Mouse (Mus musculus) kidney, adult 2 months (tissue): ENCODE measurements around the gene Vmn1r210. TPM values are rescaled to one million over a fixed set of nuclear protein-coding genes. Genes with fewer than 3 reads are reported as not detected.
"Not testable (repeated sequence)": the region's sequence is repeated elsewhere in the genome, so short reads cannot be mapped to it uniquely, and the experiment has no call there.

Experiments used
- DNase-seq: peaks from one replicate; pipeline ENCODE4 v3.0.0; 2021
- H3K27ac ChIP-seq: fragments of 200-500 bp; 2 replicates; pipeline ENCODE4 v1.5.1; 2012; ENCODE audit warnings: low read depth, low read length, control low read depth, inconsistent platforms; ENCODE audit not compliant: insufficient read depth
- H3K27me3 ChIP-seq: fragments of 200-500 bp; replicated peaks from 2 replicates; pipeline ENCODE4 v1.6.1; 2012; ENCODE audit warnings: mild to moderate bottlenecking, moderate library complexity, low read length, inconsistent platforms; ENCODE audit not compliant: control insufficient read depth, insufficient read depth
- H3K36me3 ChIP-seq: fragments of 200-500 bp; 2 replicates; pipeline ENCODE4 v1.6.1; 2012; ENCODE audit warnings: mild to moderate bottlenecking, moderate library complexity, low read length, inconsistent platforms; ENCODE audit not compliant: control insufficient read depth, insufficient read depth
- H3K4me1 ChIP-seq: fragments of 200-500 bp; 2 replicates; pipeline ENCODE4 v1.6.1; 2011; ENCODE audit warnings: low read length; ENCODE audit not compliant: control insufficient read depth, insufficient read depth
- H3K4me3 ChIP-seq: fragments of 200-500 bp; 2 replicates; pipeline ENCODE4 v1.5.1; 2011; ENCODE audit warnings: mild to moderate bottlenecking, low read depth, low read length, control low read depth; ENCODE audit not compliant: insufficient read depth
- CTCF ChIP-seq: fragments of 200-500 bp; conservative IDR thresholded peaks from 2 replicates; pipeline ENCODE4 v1.5.1; 2011; ENCODE audit warnings: low read depth, mild to moderate bottlenecking, control low read depth, low read length, moderate library complexity, mixed read lengths; ENCODE audit not compliant: insufficient read depth, insufficient read length
- POLR2A ChIP-seq: fragments of 200-500 bp; IDR thresholded peaks from one replicate; pipeline ENCODE4 v1.6.1; 2011; ENCODE audit warnings: low read depth, low read length, control low read depth
- WGBS: fragments of 180-500 bp; shearing (Covaris S2); methylation state at CpG from one replicate; pipeline ENCODE4 v1.1.7; 2018; 5-methylcytosine and 5-hydroxymethylcytosine counted together
- polyA plus RNA-seq: library from polyadenylated mRNA; depleted of rRNA; stranded (reverse); fragments of >200 nt; gene quantifications from 2 replicates; pipeline ENCODE4 v1.2.3, GENCODE M21; 2012; rRNA removed

The Vmn1r210 gene
- not detected in 2 replicates for polyA plus RNA-seq

DNA sequence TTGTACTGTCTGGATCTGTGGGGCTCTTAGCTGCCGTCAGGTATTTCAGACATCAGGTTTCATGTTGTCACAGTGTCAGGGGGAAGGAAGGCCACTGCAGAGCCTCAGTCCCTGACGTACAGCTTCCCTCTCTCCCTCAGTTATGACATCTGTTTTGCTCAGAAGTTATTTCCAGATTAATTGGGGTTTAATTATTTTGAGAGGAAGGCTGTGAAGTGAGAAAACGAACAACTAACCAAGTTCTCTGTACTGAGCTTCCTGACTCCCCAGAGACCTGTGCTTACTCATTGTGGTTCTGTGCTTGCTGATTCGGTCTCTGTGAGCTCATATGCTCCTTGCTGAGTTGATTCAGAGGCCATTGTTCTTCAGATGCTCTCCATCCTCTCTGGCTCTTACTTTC is at the start of gene Vmn1r210:
Gene Vmn1r210 (minus strand): TSS at position 101 of the 400 bp plus-strand sequence.
- no peak for DNase-seq
- WGBS, result 40% methylated on average over 4 of the region's 4 CpGs

GRCm38 (mm10) chr13:22879257-22879656 is 48.1 kb upstream of the Vmn1r210 start:
- Histone ChIP-seq H3K27ac (no peak overlapping the region), H3K4me3 (no peak overlapping the region), H3K27me3 (no peaks in the 10 kb centered on the region), H3K36me3 (no peaks in the 10 kb centered on the region), H3K4me1 (no peaks in the 10 kb centered on the region)
- WGBS, result 100% methylated on average over 1 of the region's 1 CpGs
- DNase-seq, result no peak
- TF ChIP-seq POLR2A, result no peak
- 0 out of 2 replicates have a peak, but pooled peaks have one; percentile 18 for TF ChIP-seq CTCF

More for the DNA sequence above, at the start of gene Vmn1r210:
- Histone ChIP-seq H3K27me3 (no peaks in the 10 kb centered on the region), H3K36me3 (no peaks in the 10 kb centered on the region), H3K4me1 (no peaks in the 10 kb centered on the region), H3K27ac (no peak within 1 kb of the TSS), H3K4me3 (no peak within 1 kb of the TSS)
- TF ChIP-seq CTCF (no peak), POLR2A (no peak)

DNA sequence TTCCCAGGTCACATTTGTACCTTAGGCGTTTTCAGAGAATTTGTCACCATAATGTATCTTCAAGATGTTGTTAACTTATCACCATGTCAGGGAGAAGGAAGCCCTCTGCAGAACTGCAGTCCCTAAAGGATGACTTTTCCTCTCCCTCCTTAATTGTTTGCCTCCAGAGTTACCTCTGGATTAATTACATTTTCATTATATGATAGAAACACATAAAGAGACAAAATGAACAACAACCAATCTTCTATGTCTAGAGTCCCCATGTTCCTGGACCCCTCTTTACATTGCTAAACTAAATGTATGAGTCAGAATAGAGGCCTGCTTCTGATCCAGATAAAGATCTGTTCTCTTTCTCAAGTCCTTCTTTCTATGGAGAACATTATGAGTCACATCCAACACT is 26.3 kb upstream of the Vmn1r210 start, which contains the start of gene Vmn1r211:
Gene Vmn1r211 (minus strand): TSS at position 101 of the 400 bp plus-strand sequence.
- H3K27ac ChIP-seq, result no peak within 1 kb of the TSS
- no peaks in the 10 kb centered on the region for H3K36me3 ChIP-seq
- TF ChIP-seq CTCF, result no peak
- no peak for TF ChIP-seq POLR2A
- no peaks in the 10 kb centered on the region for H3K4me1 ChIP-seq
- H3K27me3 ChIP-seq, result no peaks in the 10 kb centered on the region; the same call in 1 of the 2 replicates
- no peak for DNase-seq
- no peak within 1 kb of the TSS for H3K4me3 ChIP-seq
- 76% methylated on average over 1 of the region's 1 CpGs for WGBS

DNA sequence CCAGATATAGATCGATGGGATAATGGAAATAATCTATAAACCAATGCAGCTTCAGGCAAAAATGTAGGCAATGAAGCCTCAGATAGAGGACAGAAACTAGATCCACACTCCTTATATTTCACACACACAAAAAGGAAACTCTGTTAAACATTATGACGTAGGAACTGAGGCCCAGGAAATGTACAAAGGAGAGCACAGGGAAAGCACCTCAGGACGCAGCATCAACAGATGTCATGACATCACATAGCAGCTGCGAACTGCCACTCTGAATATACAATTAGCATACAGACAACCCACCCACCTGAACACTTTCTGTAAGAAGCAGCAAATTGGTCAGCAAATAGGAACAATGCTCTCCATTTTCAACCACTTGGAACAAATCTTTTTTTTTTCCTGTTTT is 23.6 kb upstream of the Vmn1r210 start:
- Histone ChIP-seq H3K27ac (no peak overlapping the region), H3K4me3 (no peak overlapping the region), H3K36me3 (no peaks in the 10 kb centered on the region), H3K27me3 (no peaks in the 10 kb centered on the region; the same call in 1 of the 2 replicates), H3K4me1 (no peaks in the 10 kb centered on the region)
- no peak for DNase-seq
- 68% methylated on average over 4 of the region's 4 CpGs for WGBS
- no peak for TF ChIP-seq CTCF
- no peak for TF ChIP-seq POLR2A

- WGBS, result 70% methylated on average over 1 of the region's 1 CpGs
Observed at GRCm38 (mm10) chr13:22846798-22847197, 15.7 kb upstream of the Vmn1r210 start.

DNA sequence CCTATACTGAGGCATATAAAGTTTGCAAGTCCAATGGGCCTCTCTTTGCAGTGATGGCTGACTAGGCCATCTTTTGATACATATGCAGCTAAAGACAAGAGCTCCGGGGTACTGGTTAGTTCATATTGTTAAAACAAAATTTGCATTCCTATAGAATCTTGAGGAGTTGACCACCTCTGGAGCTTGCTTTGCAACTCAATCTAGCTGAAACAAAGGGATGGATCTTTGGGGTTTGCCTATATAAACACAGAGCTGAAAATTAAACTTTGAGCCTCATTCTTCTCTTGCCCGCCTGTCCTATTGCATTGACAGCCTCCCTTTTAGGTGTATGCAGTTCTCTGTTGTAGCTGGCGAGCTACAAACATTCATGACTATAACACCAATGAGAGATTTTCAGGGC is 13.2 kb upstream of the Vmn1r210 start:
- not testable (repeated sequence) for H3K4me3 ChIP-seq, H3K36me3 ChIP-seq, H3K4me1 ChIP-seq, DNase-seq, H3K27ac ChIP-seq, H3K27me3 ChIP-seq
- 65% methylated on average over 3 of the region's 3 CpGs for WGBS

More at GRCm38 (mm10) chr13:22846798-22847197, 15.7 kb upstream of the Vmn1r210 start:
- no peak for DNase-seq
- no peak overlapping the region for H3K4me3 ChIP-seq
- no peak for TF ChIP-seq CTCF
- no peak for TF ChIP-seq POLR2A
- H3K27me3 ChIP-seq, result no peaks in the 10 kb centered on the region
- H3K4me1 ChIP-seq, result no peaks in the 10 kb centered on the region
- H3K27ac ChIP-seq, result no peak overlapping the region
- no peaks in the 10 kb centered on the region for H3K36me3 ChIP-seq

DNA sequence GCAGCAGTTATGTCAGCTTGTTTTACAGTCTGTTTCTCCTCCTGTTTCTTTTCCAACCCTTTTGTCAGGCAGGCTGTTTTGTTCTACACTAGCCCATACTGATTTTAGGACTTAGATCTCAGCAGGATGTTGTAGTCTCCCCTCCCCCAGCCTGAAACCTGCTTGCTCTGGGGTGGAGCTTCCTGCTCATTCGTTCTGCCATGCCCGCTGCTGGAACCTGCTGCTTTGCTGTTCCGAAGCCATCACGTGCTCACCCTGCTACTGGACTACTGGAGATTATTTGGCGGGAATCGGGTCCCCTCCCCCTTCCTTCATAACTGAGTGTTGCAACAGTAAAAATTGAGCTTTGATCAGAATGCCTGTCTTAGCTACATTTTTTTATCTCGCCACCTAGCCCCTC is 1.8 kb downstream of the Vmn1r210 start:
- not testable (repeated sequence) for H3K27ac ChIP-seq, H3K36me3 ChIP-seq, DNase-seq, H3K4me3 ChIP-seq, H3K4me1 ChIP-seq, H3K27me3 ChIP-seq
- 35% methylated on average over 7 of the region's 7 CpGs for WGBS

- not testable (repeated sequence) for H3K27me3 ChIP-seq, H3K36me3 ChIP-seq, DNase-seq, H3K4me3 ChIP-seq, H3K4me1 ChIP-seq, H3K27ac ChIP-seq
- 78% methylated on average over 1 of the region's 1 CpGs for WGBS
Observed at GRCm38 (mm10) chr13:22821601-22822000, 9.5 kb downstream of the Vmn1r210 start.

- H3K27ac ChIP-seq, H3K4me3 ChIP-seq, DNase-seq, H3K4me1 ChIP-seq, H3K27me3 ChIP-seq, H3K36me3 ChIP-seq: not testable (repeated sequence)
Observed at GRCm38 (mm10) chr13:22809582-22809981, 21.6 kb downstream of the Vmn1r210 start, which contains the start of gene Vmn1r209. TSS of gene Vmn1r209 (minus strand) at chr13:22809682.

- H3K27me3 ChIP-seq, H3K4me1 ChIP-seq, H3K27ac ChIP-seq, H3K4me3 ChIP-seq, DNase-seq, H3K36me3 ChIP-seq: not testable (repeated sequence)
- WGBS, result 77% methylated on average over 3 of the region's 3 CpGs
Observed at GRCm38 (mm10) chr13:22788096-22788495, 43.1 kb downstream of the Vmn1r210 start.

- not testable (repeated sequence) for DNase-seq, H3K36me3 ChIP-seq, H3K27ac ChIP-seq, H3K4me1 ChIP-seq, H3K4me3 ChIP-seq, H3K27me3 ChIP-seq
Observed at GRCm38 (mm10) chr13:22784159-22784558, 47.0 kb downstream of the Vmn1r210 start.
